Mouse (Mus musculus) hindbrain, embryonic 12.5 days (tissue): Measurements from ENCODE around the gene Fndc1. TPM values are rescaled to one million over a fixed set of nuclear protein-coding genes. Genes with fewer than 3 reads are reported as not detected.

Experiments
- ATAC-seq: fragments of 200-750 bp; cut with Nextera tagmentation; 2 replicates; pipeline ENCODE4 v1.8.0; 2017; ENCODE audit warnings: moderate TSS enrichment; ENCODE audit not compliant: low FRiP score
- H3K27ac ChIP-seq: fragments of 300-500 bp; sonication (generic); 2 replicates; pipeline ENCODE4 v1.5.1; 2016; ENCODE audit warnings: mild to moderate bottlenecking
- H3K27me3 ChIP-seq: fragments of 300-500 bp; sonication (generic); 2 replicates; pipeline ENCODE4 v1.6.1; 2016; ENCODE audit warnings: mild to moderate bottlenecking
- H3K36me3 ChIP-seq: fragments of 300-500 bp; sonication (generic); 2 replicates; pipeline ENCODE4 v1.6.1; 2016; ENCODE audit warnings: mild to moderate bottlenecking
- H3K4me1 ChIP-seq: fragments of 300-500 bp; sonication (generic); 2 replicates; pipeline ENCODE4 v1.6.1; 2016
- H3K4me2 ChIP-seq: fragments of 300-500 bp; sonication (generic); replicated peaks from 2 replicates; pipeline ENCODE4 v1.6.1; 2016; ENCODE audit warnings: mild to moderate bottlenecking
- H3K4me3 ChIP-seq: fragments of 300-500 bp; sonication (generic); 2 replicates; pipeline ENCODE4 v1.5.1; 2016; ENCODE audit warnings: mild to moderate bottlenecking
- H3K9ac ChIP-seq: fragments of 300-500 bp; sonication (generic); 2 replicates; pipeline ENCODE4 v1.6.1; 2016; ENCODE audit warnings: mild to moderate bottlenecking, moderate library complexity
- H3K9me3 ChIP-seq: fragments of 300-500 bp; sonication (generic); replicated peaks from 2 replicates; pipeline ENCODE4 v1.6.1; 2016; ENCODE audit warnings: mild to moderate bottlenecking
- WGBS: fragments of 180-500 bp; shearing (Covaris S2); methylation state at CpG from one replicate; pipeline ENCODE4 v1.1.7; 2016; 5-methylcytosine and 5-hydroxymethylcytosine counted together
- polyA plus RNA-seq: library from polyadenylated mRNA; unstranded; fragments of >200 nt; fragmentation: Nextera tagmentation; extraction: Ambion mirVana; gene quantifications from 2 replicates; pipeline ENCODE4 v1.2.1, GENCODE M21; 2016

The Fndc1 gene
- polyA plus RNA-seq, 1 experiment from 2014 or later, result 6.1 TPM

DNA sequence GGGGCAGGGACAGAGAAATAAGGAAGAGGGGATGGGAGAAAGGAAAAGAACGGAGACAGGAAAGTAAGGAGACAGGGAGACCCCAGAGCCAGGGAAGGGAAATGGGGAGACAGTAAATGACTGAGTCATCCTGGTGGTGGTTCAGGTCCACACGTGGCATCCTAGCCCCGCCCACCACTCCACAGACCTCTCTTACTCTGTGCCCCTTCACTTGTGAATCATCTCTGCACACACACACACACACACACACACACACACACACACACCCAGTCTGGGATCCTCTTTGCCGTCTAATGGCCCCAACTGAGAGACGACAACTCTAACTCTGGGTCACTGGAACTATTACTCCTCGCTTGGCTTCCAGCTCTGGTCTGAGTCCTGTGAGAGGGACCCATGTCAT lies 30.6 kb upstream of the Fndc1 start:
- 73% methylated on average over 6 of the region's 6 CpGs for WGBS
- H3K27ac ChIP-seq, result no peak overlapping the region
- 0 out of 2 replicates have a peak, but pooled peaks cover 2% of the 10 kb centered on the region for H3K4me1 ChIP-seq
- no peak overlapping the region for H3K9ac ChIP-seq
- H3K4me3 ChIP-seq, result no peak overlapping the region
- H3K4me2 ChIP-seq, result no peak overlapping the region
- ATAC-seq, result no peak
- no peaks in the 10 kb centered on the region for H3K36me3 ChIP-seq
- H3K27me3 ChIP-seq, result no peaks in the 10 kb centered on the region
- H3K9me3 ChIP-seq, result no peaks in the 10 kb centered on the region

DNA sequence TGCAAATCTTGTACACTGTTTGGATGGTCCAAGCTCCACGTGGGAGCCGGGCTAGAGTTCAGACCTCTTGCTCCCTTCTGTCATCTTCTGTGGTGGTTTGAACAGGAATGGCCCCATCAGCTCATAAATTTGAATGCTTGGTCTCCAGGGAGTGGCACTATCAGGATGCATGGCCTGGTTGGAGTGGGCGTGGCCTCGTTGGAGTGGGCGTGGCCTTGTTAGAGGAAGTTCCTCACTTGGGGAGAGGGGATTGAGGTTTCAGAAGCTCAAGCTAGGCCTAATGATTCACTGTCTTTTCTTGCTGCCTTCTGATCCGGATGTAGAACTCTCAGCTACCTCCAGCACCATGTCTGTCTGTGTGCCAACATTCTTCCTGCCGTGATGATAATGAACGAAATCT lies 28.7 kb upstream of the Fndc1 start:
- WGBS, result 83% methylated on average over 8 of the region's 8 CpGs
- no peak for ATAC-seq
- no peak overlapping the region for H3K27ac ChIP-seq
- no peak overlapping the region for H3K9ac ChIP-seq
- H3K27me3 ChIP-seq, result no peaks in the 10 kb centered on the region
- H3K4me3 ChIP-seq, result no peak overlapping the region
- H3K4me2 ChIP-seq, result no peak overlapping the region
- no peaks in the 10 kb centered on the region for H3K9me3 ChIP-seq
- no peaks in the 10 kb centered on the region for H3K36me3 ChIP-seq
- H3K4me1 ChIP-seq, result 0 out of 2 replicates have a peak, but pooled peaks cover under 1% of the 10 kb centered on the region

DNA sequence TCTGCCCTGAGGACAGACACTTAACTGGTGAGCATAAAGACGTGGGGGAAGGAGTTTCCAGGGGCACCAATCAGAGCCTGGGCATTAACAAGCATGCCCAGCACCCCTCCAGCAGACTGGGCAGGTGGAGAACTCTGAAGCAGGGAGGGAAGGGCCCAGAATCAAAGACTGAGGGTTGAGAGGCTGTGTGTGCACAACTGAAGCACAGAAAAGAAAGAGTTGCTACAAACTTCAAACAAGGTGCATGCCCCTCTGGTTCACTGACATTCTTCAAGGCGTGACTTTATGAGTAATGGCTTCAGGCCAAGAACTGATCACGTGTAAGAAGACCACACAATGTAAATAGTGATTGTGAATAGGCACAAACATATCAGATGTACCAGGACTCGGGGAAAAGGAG lies 24.9 kb upstream of the Fndc1 start:
- WGBS, result 55% methylated on average over 4 of the region's 4 CpGs
- Histone ChIP-seq H3K9me3 (no peaks in the 10 kb centered on the region), H3K4me1 (no peaks in the 10 kb centered on the region), H3K4me3 (no peak overlapping the region), H3K9ac (no peak overlapping the region), H3K27ac (no peak overlapping the region), H3K4me2 (no peak overlapping the region), H3K36me3 (no peaks in the 10 kb centered on the region), H3K27me3 (no peaks in the 10 kb centered on the region)
- no peak for ATAC-seq

DNA sequence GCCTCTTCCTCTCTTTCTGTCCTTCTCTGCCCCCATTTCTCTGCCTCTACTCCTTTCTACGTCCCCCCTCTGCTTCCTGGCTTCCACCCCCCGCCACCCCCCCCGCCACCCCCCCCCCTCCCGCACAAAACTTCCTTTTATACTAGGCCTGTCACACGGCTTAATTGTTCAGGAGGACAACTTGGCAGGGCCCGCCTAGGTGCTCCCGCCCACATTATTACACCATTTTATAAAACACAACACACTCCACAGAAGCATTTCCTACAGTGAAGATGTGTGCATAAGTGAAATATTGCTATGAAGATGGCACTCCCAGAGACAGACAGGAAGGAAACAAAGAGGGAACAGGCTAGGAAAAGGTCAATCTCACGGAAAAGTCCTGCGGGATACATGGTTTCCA lies 24.4 kb upstream of the Fndc1 start:
- WGBS, result 56% methylated on average over 9 of the region's 9 CpGs
- Histone ChIP-seq H3K27ac (no peak overlapping the region), H3K36me3 (no peaks in the 10 kb centered on the region), H3K4me3 (no peak overlapping the region), H3K9ac (no peak overlapping the region), H3K4me2 (no peak overlapping the region), H3K9me3 (no peaks in the 10 kb centered on the region), H3K4me1 (no peaks in the 10 kb centered on the region), H3K27me3 (no peaks in the 10 kb centered on the region)
- no peak for ATAC-seq

DNA sequence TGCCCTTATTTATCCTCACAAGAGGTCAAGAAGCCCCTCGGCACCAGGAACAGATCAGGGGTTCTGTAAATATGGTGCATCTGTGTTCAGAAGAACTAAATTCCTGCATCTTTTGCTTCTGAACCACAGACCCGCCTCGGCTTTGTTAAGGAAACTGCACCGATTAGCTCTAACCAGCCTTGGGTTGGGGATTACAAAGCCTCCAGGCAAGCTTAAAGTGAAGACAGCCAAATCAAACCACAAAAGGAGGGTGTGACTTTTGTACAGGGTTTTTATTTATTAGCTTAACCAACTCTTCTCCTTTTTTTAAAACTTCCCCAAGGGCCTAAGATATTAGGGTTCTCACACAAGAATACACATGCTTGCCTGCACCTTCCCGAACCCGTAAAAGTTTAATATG lies 23.1 kb upstream of the Fndc1 start:
- 80% methylated on average over 6 of the region's 6 CpGs for WGBS
- no peak for ATAC-seq

DNA sequence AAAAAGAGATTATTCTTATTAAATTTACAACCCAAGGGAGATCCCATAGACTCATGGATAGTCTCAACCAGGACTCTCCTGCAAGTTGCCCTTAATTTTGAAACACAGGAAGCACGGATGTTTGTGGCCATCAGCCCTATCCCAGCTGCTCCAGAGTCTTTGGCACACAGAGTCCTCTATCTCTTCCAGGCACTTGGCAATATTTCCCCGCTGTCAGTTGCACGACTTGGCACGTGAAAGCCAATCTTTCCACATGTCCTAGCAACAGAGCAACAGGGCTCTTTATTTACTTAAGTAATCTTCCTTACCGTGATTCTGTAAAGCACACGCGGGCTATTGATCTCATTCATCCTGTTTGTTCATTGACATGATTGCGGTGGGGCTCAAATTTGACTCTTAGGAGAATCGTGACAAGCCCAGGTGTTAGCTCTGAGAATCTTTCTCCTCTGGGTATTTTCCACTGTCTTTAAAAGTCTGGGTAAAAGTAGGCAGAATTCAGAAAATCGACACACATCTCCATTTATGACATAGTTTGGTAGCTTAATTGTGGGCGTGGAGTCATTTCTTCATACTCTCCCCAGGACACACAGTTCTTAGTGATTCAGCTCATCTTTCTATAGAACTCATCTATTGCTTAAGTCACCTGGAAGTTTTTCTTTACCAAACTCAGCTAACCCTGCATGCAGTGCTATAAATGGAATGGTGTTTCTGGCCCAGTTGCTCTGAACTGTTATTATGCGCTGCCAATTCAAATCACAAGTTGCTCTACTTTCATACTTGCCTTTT lies 13.6 kb upstream of the Fndc1 start:
- H3K4me2 ChIP-seq, result no peak overlapping the region
- H3K27me3 ChIP-seq, result no peaks in the 10 kb centered on the region
- no peaks in the 10 kb centered on the region for H3K4me1 ChIP-seq
- no peak overlapping the region for H3K4me3 ChIP-seq
- H3K9ac ChIP-seq, result no peak overlapping the region
- WGBS, result 86% methylated on average over 12 of the region's 12 CpGs
- no peaks in the 10 kb centered on the region for H3K36me3 ChIP-seq
- no peak overlapping the region for H3K27ac ChIP-seq
- ATAC-seq, result no peak
- H3K9me3 ChIP-seq, result no peaks in the 10 kb centered on the region; the same call in 1 of the 2 replicates

More for the DNA sequence above, 23.1 kb upstream of the Fndc1 start:
- Histone ChIP-seq H3K36me3 (no peaks in the 10 kb centered on the region), H3K4me2 (no peak overlapping the region), H3K27me3 (no peaks in the 10 kb centered on the region), H3K9me3 (no peaks in the 10 kb centered on the region), H3K9ac (no peak overlapping the region), H3K27ac (no peak overlapping the region), H3K4me3 (no peak overlapping the region), H3K4me1 (no peaks in the 10 kb centered on the region)

DNA sequence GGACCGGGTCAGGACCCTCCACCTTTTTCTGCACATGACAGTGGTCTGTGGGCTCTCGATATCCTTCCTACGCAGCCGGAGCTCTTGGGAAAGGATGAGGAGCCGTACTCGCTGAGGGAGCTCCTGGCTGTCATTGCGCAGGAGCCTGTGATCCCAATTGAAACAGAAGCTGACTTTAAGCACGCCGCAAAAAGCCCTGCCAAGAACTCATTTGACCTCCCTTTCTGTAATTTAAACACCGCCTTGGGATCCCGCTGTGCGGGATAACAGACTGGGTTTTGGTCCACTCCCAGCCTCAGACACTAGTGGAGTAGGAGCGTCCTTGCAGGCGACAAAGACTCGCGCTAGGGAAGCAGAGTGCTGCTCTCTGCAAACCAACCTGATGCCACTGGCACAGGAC lies 484 bp upstream of the Fndc1 start:
- ATAC-seq, result no peak
- 0 out of 2 replicates have a peak overlapping the region, but pooled peaks have one; percentile 67 for H3K9ac ChIP-seq
- H3K27me3 ChIP-seq, result peaks cover 42% of the 10 kb centered on the region
- WGBS, result 11% methylated on average over 16 of the region's 16 CpGs
- no peaks in the 10 kb centered on the region for H3K36me3 ChIP-seq
- H3K4me1 ChIP-seq, result peaks cover 9% of the 10 kb centered on the region
- no peak overlapping the region for H3K27ac ChIP-seq
- peak overlapping the region; percentile 79 for H3K4me2 ChIP-seq
- peak overlapping the region; percentile 45 for H3K4me3 ChIP-seq
- no peaks in the 10 kb centered on the region for H3K9me3 ChIP-seq

DNA sequence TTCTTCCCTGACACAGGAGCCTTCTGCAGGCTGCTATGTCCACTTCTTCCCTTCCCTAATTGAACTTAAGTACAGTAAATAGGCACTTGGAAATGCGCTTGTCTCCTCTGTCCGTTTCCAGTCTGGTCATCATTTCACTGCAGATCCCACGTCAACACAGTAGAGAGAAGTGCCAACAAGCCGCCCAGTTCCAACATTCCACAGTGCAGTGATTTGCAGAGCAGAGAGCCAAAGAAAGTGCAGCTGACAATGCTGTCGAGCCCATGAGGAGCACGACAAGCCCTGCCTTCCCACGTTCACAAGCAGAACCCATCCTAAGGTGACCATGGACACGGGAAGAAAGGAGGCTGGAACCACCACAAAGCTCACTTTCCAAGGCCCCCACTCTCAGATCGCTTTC lies 1.7 kb downstream of the Fndc1 start:
- Histone ChIP-seq H3K4me2 (no peak overlapping the region), H3K9ac (no peak overlapping the region), H3K27me3 (peaks cover 42% of the 10 kb centered on the region), H3K9me3 (no peaks in the 10 kb centered on the region), H3K4me1 (peaks cover 9% of the 10 kb centered on the region), H3K27ac (no peak overlapping the region), H3K36me3 (no peaks in the 10 kb centered on the region), H3K4me3 (no peak overlapping the region)
- ATAC-seq, result no peak
- WGBS, result 61% methylated on average over 9 of the region's 9 CpGs

DNA sequence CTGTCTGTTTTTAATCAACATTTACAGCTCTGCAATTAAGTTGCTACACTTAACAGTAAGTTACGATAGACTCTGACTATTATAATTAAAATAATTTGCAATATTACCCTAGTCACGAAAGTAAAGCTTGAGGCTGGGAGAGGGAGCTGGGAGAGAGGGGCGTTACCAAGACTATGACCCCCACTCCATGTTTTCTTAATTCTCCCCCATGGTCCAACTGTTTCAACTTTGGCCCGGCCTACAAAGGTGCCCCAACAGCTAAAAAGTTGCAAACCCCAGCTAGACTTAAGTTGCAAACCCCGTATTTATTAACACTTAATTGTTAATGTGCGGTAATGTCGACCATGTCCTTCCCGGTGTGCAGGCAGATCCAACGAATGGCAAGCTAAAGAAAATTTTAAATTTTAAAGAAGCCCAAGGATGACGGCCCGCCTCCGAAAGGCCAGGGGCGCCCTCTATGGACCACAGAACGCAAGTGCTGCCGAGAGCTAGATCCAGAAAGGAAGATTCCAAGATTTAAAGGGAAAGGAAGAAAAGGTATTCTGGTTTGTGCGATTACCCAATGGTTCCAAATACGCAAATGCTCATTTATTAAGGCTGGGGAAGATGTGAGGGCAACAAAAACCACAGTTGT lies 5.4 kb downstream of the Fndc1 start:
- Histone ChIP-seq H3K4me3 (no peak overlapping the region), H3K36me3 (no peaks in the 10 kb centered on the region), H3K9ac (no peak overlapping the region), H3K9me3 (no peaks in the 10 kb centered on the region), H3K4me1 (peaks cover 2% of the 10 kb centered on the region), H3K27me3 (peaks cover 19% of the 10 kb centered on the region), H3K27ac (no peak overlapping the region), H3K4me2 (no peak overlapping the region)
- WGBS, result 33% methylated on average over 17 of the region's 17 CpGs
- no peak for ATAC-seq

DNA sequence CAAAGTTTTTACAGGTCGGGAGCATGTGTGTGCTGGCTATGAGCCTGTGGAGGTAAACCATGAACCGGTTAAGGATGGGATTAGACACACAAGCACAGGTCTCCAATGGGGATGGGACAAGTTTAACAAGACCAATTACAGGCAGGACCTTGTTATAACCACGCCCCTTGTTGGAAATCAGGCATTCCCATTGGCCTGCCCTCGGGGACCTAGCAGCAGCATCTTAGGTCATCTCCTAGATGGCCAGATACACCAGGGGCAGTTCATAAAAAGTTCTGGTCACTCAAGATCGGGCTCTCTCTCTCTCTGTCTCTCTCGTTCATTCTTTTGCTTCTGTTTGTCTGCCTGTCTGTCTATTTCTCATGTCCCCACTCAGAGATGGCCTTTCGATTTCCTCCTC lies 6.9 kb downstream of the Fndc1 start:
- H3K4me2 ChIP-seq, result no peak overlapping the region
- 81% methylated on average over 7 of the region's 7 CpGs for whole genome bisulfite sequencing
- no peak overlapping the region for H3K9ac ChIP-seq
- no peaks in the 10 kb centered on the region for H3K36me3 ChIP-seq
- H3K27me3 ChIP-seq, result peaks cover 4% of the 10 kb centered on the region
- no peaks in the 10 kb centered on the region for H3K4me1 ChIP-seq
- no peak overlapping the region for H3K4me3 ChIP-seq
- H3K9me3 ChIP-seq, result no peaks in the 10 kb centered on the region
- no peak overlapping the region for H3K27ac ChIP-seq
- ATAC-seq, result no peak

DNA sequence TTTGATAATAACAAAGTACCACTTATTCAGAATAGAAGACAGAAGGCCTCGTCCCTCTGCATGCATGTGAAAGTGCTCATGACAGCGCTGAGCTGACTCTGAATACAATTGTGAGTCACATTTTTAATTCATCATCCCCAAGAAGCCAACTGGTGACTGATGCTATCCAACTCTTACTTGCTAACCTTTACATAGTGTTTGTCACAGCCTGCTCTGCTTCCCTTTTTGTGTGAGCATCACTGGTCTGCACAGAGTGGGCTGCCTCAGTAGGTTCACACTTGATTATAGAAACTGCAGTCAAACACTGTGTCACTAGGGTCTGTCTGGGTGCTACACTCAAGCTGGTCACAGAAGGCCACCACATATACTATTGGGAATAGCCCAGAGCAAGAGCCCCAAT lies 10.5 kb downstream of the Fndc1 start:
- no peak overlapping the region for H3K4me3 ChIP-seq
- no peak overlapping the region for H3K4me2 ChIP-seq
- no peak for ATAC-seq
- no peak overlapping the region for H3K9ac ChIP-seq
- WGBS, result 73% methylated on average over 2 of the region's 2 CpGs
- no peak overlapping the region for H3K27ac ChIP-seq
- no peaks in the 10 kb centered on the region for H3K36me3 ChIP-seq
- H3K9me3 ChIP-seq, result no peaks in the 10 kb centered on the region
- no peaks in the 10 kb centered on the region for H3K4me1 ChIP-seq
- no peaks in the 10 kb centered on the region for H3K27me3 ChIP-seq

DNA sequence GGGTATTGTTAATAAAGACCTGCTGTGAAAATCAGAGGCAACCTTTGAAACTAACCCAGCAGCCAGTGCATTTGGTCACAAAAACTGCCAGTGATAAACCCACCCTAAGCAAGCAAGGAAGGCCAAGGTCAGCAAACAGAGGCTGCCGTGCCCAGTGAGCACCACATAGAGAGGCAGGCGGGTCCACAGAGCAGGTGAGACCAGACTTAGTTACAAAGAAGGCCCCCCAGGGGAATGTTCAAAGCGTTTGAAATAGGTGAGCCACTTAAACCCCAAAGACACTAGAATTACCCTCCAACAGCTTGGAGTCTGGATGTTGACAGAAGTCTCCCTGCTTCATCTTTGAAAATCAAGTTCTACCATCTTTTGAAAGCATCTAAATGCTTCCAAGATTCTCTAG lies 12.7 kb downstream of the Fndc1 start:
- Histone ChIP-seq H3K27ac (no peak overlapping the region), H3K9me3 (no peaks in the 10 kb centered on the region), H3K4me2 (no peak overlapping the region), H3K4me1 (no peaks in the 10 kb centered on the region), H3K9ac (no peak overlapping the region), H3K4me3 (no peak overlapping the region), H3K27me3 (no peaks in the 10 kb centered on the region), H3K36me3 (no peaks in the 10 kb centered on the region)
- 62% methylated on average over 3 of the region's 3 CpGs for WGBS
- ATAC-seq, result no peak

DNA sequence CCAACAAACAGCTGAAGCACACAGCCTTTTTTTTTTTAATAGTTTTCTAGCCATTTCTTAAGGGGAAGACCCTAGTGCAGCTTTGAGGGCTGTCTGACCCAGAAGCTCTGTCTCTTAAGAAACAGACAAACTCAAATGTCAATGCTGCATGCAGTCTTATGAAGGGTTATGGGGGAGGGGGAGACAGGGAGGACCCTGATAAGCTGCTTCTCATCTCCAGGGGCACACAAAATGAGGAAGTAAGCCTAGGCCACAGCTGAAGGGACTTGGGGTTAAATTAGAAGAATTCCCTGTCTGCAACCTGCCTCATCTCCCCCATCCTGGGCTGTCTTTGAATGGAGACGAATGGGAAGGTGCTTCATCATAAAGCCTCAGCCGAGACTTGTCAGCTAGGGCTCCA lies 19.1 kb downstream of the Fndc1 start:
- H3K36me3 ChIP-seq, result no peaks in the 10 kb centered on the region
- no peak for ATAC-seq
- WGBS, result 82% methylated on average over 2 of the region's 2 CpGs
- H3K9me3 ChIP-seq, result no peaks in the 10 kb centered on the region
- no peaks in the 10 kb centered on the region for H3K27me3 ChIP-seq
- H3K9ac ChIP-seq, result no peak overlapping the region
- no peak overlapping the region for H3K4me2 ChIP-seq
- no peak overlapping the region for H3K27ac ChIP-seq
- H3K4me3 ChIP-seq, result no peak overlapping the region
- no peaks in the 10 kb centered on the region for H3K4me1 ChIP-seq
